Mouse (Mus musculus): ENCODE results near the gene Tmem183a. TPM values are rescaled to one million over a fixed set of nuclear protein-coding genes. Genes with fewer than 3 reads are reported as not detected.

The Tmem183a gene
- total RNA-seq, 2 experiments from 2014 or later = 12.3 to 12.4 TPM

- intact Hi-C loops (cut with DNase I) = no loop called here
- Histone ChIP-seq H3K27ac (peak overlapping the region; percentile 93), H3K4me3 (peak overlapping the region; percentile 54)
- no peak for TF ChIP-seq CTCF (IDR thresholded peaks at IDR 0.05)
- peak; percentile 88 for DNase-seq
These were observed 59.1 kb downstream of the Tmem183a start for GRCm38 (mm10) chr1:134302568-134303238.

- TF ChIP-seq CTCF (IDR thresholded peaks at IDR 0.05) = no peak
- peak; percentile 66 for DNase-seq
- intact Hi-C loops (cut with DNase I) = no loop called here
- Histone ChIP-seq H3K27ac (peak overlapping the region; percentile 84), H3K4me3 (peak overlapping the region; percentile 84)
These were observed 63.0 kb downstream of the Tmem183a start for GRCm38 (mm10) chr1:134298636-134299411.

- DNase-seq = peak; percentile 70
- TF ChIP-seq CTCF (IDR thresholded peaks at IDR 0.05) = no peak
- intact Hi-C loops (cut with DNase I) = no loop called here
- Histone ChIP-seq H3K27ac (peak overlapping the region; percentile 84), H3K4me3 (no peak overlapping the region)
These were observed 64.5 kb downstream of the Tmem183a start for GRCm38 (mm10) chr1:134297265-134297664.

Other genes starting within 250 kb of the Tmem183a start
- gene Chil1, start 179.8 kb downstream of the Tmem183a start, total RNA-seq (2021) = 1 to 10 TPM; 1.8 to 6.9 TPM
- gene Mybph, start 168.5 kb downstream of the Tmem183a start, total RNA-seq (2021) = 100 to 1,000 TPM; 192 to 318 TPM
- gene Adora1, start 126.5 kb downstream of the Tmem183a start, total RNA-seq (2021) = under 1 TPM; 0.20 to 0.31 TPM
- 10 to 100 TPM; 11.6 to 34.5 TPM for gene Myog, start 72.0 kb downstream of the Tmem183a start, total RNA-seq (2021)
- gene Ppfia4, start 29.1 kb downstream of the Tmem183a start, total RNA-seq (2021) = under 1 TPM; 0.42 to 0.46 TPM
- not detected for gene 4933406M09Rik, start 24.0 kb upstream of the Tmem183a start, total RNA-seq (2021)
- gene Cyb5r1, start 43.6 kb upstream of the Tmem183a start, total RNA-seq (2021) = 10 to 100 TPM; 82.3 to 84.1 TPM
- gene Adipor1, start 53.4 kb upstream of the Tmem183a start, total RNA-seq (2021) = 100 to 1,000 TPM; 163 to 196 TPM
- 10 to 100 TPM; 17.9 to 20.6 TPM for gene Klhl12, start 93.6 kb upstream of the Tmem183a start, total RNA-seq (2021)
- gene Rabif, start 132.7 kb upstream of the Tmem183a start, total RNA-seq (2021) = 1 to 10 TPM; 5.5 to 6.7 TPM
- not detected for gene Mgat4e, start 187.7 kb upstream of the Tmem183a start, total RNA-seq (2021)
- gene Kdm5b, start 198.2 kb upstream of the Tmem183a start, total RNA-seq (2021) = 1 to 10 TPM; 9.7 to 9.8 TPM

Data from gastrocnemius, adult 2 months (tissue).